Mouse (Mus musculus): ENCODE measurements around the gene Emp2.

Emp2 gene

DNA sequence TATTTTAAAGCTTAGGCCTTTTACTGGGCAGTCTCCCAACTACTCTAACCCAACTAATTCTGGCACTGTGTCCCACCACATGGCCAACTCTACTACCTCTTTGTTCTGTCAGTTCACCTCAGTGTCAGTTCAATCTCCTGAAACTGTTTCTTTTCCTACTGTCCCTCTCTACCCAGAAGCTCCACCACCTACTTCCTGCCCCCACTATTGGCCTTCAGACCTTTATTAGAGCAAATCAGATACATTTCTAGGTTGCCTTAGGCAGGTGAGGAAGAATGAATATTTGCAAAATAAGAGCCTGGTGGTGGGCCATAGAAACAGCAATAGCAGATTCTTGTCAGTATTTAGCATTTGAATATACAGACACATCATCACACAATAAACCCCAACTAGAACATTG, 77.2 kb downstream of the Emp2 start:
- no peak for DNase-seq (ENCODE audit: low read depth in 1 of 2, low spot score in 2 of 2)
